Mouse (Mus musculus): Measurements from ENCODE around the gene Gm12845.

DNA sequence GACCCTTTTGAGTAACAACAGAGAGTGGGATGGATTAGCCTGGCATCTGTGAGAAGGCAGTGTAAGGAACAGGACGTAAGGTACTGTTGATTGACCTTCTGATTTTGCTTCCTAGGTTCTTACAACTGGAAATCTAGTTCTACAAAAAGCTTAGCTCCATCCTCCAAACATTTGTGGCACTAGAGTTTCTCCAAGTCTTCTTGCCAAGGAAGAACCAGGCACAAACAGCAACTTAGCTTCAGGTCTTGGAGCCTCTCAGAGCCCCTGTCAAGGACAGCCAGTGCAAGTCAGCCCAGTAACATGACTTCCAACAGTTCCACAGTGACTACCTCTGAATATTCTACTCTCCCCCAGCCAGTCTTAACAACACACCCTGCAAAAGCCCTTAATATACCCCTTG, at the start of gene Gm12845:
- no peak for TF ChIP-seq CTCF (IDR thresholded peaks at IDR 0.05; ENCODE audit: low read depth)
- TF ChIP-seq EP300 (optimal IDR thresholded peaks at IDR 0.05): no peak
